Mouse (Mus musculus) cerebellum, adult 9-10 months (tissue): ENCODE data around the gene Atp8b5.

Source experiments
- DNase-seq: peaks from one replicate; pipeline ENCODE4 v3.0.0; 2022

Atp8b5 gene

DNA sequence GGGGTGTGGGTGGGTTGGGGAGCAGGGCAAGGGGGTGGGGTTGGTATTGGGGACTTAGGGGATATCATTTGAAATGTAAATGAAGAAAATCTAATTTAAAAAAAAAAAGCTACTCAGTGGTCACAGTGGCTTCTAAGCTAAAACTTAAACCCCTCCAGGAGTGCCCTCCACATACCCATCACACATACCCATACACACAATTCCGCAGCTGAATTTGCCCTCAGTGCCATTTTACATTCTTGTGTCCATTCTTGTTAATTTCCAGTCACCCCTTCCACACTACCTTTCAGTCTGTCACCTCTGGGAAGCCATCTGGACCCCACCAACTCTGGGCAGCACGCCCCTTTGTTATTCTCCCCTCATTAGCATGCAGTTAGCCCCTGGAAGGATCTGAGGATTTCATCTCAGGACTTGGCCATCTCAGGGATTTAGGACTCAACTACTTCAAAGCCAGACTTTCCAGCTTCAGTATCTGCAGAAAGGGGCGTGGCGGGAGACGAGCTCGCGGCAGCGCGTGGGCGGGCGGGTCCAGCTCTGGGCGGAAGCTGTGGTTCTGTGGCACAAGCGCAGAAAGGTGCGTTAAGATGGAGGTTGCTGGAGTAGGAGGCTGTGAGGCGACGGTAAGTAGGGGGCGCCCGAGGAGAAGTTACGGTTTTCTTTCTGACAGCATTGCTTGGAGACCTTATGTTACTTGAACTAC, at the start of gene Atp8b5:
TSS of gene Atp8b5 (plus strand) at position 537 of the 700 bp plus-strand sequence.
- peak; percentile 80 for DNase-seq

- no peak for DNase-seq
These were observed 49.0 kb upstream of the Atp8b5 start for GRCm38 (mm10) chr4:43217997-43218396.

GRCm38 (mm10) chr4:43231821-43232220, 35.1 kb upstream of the Atp8b5 start:
- no peak for DNase-seq

- no peak for DNase-seq
These were observed 34.0 kb upstream of the Atp8b5 start for GRCm38 (mm10) chr4:43232985-43233384.

DNA sequence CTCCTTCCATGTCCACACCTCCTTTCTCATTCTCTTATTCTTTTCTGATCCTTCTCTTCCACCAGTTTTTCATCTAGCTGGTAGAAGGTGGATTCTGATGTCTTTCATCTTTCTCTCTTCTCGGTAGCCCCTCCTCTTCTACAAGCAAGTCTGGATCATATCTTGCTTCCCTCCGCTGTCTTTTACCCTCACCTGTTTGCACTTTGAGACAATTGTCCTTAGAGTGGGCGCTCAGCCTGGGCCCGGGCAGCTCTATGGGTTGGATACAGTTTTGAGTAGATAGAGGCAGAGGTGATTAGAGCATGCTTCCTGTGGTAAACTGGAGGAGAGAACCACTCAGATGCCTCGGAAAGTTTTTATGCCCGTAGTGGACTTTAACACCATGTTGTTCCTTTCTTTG, 33.5 kb upstream of the Atp8b5 start:
- no peak for DNase-seq

DNA sequence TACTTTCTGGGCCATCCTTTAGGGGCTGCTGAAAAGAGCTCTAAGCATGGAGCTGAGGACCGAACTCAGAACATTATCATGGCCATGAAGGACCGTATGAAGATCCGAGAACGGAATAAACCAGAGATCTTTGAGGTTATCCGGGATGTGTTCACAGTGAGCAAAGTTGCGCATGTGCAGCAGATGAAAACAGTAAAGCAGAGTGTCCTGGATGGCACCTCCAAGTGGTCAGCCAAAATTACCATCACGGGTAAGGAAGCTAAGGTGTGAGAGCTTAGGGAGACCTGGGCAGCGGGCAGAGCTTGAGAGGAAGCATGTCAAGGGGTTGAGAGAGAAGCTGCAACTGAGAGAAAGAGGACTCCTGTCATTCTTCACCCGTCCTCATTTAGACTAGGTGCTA, 30.1 kb upstream of the Atp8b5 start:
- no peak for DNase-seq

- DNase-seq = no peak
These were observed 26.2 kb upstream of the Atp8b5 start for GRCm38 (mm10) chr4:43240716-43241115.

DNA sequence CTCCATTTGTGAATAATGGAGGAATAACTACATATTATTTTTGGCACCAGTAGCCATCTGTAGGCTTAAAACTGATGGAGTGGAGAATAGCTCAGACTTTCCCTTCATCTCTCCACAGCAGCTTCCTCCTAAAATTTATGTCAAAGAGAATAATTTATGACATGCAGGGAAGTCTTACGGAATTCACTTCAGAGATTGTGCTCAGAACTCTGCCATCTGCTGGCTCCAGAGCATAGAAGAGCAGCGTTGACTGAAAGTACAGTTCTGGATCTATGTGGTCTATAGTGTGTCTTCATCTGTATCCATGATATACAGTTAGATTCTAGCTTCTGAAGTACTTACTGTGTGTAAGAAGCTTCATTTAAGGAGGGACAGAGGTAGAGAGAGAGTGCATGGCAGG, 22.9 kb upstream of the Atp8b5 start:
- DNase-seq = no peak

GRCm38 (mm10) chr4:43245776-43246175, 21.2 kb upstream of the Atp8b5 start:
- no peak for DNase-seq

GRCm38 (mm10) chr4:43248026-43248425, 18.9 kb upstream of the Atp8b5 start:
- DNase-seq = no peak

GRCm38 (mm10) chr4:43248909-43249308, 18.1 kb upstream of the Atp8b5 start:
- no peak for DNase-seq

DNA sequence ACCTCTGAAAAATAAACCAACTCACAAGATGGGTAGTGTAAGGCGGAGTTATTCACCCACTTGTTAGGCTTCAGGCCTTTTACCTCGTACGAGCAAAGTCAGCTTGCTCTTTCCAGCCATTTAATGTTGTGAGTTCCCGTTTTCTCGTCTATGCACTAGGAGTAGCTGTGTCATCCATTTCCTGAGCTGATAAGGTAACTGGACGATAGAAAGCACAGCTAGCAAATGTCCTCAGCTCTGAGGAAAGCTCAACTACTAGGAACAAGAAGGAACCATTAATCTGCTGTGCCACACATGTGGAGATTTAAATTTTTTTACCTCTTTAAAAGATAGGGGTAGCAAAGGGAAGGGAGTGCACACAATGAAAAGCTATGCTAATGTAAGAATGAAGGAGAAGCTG, 15.7 kb upstream of the Atp8b5 start:
- DNase-seq = no peak

DNA sequence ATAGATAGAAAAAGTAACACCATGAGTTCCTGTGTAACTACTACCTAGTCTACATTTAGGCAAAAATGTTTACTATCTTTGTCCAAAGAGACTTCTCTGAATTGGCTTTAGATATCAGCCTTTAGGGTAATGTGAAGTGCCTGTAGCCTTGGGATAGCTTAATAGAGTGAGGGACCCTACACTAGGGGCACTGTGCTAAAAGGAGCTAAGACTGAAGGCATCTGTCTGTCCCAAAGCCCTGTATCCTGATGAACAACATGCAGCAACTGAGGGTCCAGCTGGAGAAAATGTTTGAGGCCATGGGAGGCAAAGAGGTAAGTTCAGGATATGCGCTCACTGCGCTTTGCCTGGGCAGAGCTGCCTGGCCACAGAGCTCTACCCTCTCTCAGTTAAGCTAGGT, 9.9 kb upstream of the Atp8b5 start:
- no peak for DNase-seq

GRCm38 (mm10) chr4:43258556-43258955, 8.4 kb upstream of the Atp8b5 start:
- no peak for DNase-seq

- no peak for DNase-seq
These were observed 7.5 kb upstream of the Atp8b5 start for GRCm38 (mm10) chr4:43259435-43259834.

DNA sequence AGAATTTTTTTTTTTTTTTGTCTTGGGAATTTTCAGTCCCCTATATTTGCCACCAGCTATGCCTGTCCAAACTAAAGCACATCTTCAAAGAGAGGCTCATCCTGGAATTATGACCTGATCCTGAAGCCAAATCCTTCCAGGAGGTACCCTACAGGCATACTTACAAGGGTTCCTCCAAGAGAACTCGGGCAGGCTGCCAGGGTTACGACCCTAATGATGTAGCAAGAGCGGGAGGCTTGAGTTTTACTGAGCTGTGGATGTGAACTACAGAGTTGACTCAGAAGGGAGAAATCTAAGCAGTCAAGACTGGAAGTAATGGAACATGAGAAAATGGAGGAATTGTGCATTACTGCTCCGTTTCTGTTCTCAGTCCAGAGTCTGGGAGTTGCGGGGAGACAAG, 6.9 kb upstream of the Atp8b5 start:
- no peak for DNase-seq

- no peak for DNase-seq
These were observed 4.1 kb upstream of the Atp8b5 start for GRCm38 (mm10) chr4:43262821-43263220.

DNA sequence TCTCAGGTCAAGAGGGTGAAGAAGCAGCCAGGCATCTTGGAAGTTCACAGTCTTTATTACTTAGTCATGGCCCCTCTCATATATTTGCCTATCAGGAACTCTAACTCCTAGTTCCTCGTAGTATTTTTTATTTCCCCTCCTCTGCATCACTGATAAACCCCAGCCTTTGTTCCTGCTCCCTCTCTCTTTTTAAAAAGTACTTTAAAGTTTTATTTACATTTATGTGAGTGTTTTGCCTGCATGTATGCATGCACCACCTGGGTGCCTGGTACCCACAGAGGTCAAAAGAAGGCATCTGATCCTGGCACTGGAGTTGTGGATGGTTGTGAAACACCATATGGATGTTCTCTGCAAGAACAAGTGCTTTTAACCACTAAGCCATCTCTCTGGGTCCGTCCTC, 813 bp upstream of the Atp8b5 start:
- DNase-seq = no peak

DNA sequence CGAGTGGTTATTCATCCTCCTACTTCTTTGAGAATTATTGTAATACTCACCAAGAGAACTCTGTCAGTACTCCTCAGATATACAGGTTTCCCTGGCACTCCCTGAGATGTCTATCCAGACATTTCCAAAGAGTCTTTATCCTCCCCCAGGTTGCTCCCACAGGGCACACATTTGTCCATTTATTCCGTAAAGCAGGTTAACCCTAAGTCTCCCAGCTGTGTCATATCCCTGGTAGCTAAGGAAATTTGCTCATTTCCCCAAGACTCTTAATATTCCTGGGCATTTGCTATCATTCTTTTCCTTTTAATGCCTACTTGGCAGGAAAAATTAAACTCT, 332 bp downstream of the Atp8b5 start:
- no peak for DNase-seq

DNA sequence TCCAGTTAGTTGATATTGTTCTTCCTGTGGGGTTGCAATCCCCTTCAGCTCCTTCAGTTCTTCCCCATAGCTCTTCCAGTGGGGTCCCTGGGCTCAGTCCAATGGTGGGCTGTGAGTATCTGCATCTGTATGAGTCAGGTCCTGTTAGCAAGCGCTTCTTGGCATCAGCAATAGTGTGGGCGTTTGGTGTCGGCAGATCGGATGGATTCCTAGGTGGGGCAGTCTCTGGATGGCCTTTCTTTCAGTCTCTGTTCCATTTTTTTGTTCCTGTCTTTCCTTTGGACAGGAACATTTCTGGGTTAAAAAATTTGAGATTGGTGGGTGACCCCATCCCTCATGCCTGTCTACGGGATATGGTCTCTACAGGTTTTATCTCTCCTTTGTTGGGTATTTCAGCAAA, 18.5 kb downstream of the Atp8b5 start:
- no peak for DNase-seq

GRCm38 (mm10) chr4:43287305-43287704, 20.3 kb downstream of the Atp8b5 start:
- DNase-seq = no peak

DNA sequence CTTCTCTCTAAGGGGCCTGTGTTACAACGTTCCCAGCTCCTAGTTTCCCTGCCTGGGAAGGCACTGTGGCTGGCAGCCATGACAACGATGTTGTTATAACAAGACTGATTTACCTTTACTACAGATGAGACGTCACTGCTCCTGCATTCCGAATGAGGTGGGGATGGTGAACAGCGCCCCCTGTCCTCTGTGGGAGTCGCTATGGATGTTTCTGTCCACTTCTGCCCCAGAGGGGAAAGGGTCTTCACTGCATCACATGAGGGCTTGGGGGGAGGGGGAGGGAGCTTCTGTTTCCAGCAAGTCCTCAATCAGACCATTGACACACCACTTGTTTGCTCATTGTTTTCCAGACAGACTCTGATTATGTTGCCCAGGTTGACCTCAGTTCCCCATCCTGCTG, 27.0 kb downstream of the Atp8b5 start:
- no peak for DNase-seq

- DNase-seq = no peak
These were observed 42.9 kb downstream of the Atp8b5 start for GRCm38 (mm10) chr4:43309696-43310338.

GRCm38 (mm10) chr4:43321536-43321935, 54.6 kb downstream of the Atp8b5 start:
- no peak for DNase-seq

DNA sequence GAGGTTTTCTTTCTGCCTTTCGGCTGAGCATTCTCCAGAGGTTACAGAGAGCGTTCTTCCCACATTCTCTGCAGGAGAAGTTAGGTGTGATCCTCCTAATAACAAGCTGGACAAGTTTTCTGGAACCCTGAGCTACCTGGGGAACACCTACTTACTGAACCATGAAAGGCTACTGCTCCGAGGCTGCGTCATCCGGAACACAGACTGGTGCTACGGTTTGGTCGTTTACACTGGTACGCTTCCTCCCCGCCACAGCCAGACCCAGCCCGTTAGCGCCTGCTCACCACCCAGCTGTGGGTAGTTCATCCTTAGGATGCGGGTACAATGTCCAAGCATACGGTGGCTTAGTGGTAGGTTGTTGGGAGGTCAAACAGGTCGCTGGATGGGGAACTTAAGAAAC, 55.4 kb downstream of the Atp8b5 start:
- no peak for DNase-seq
